Mouse (Mus musculus) c-Kit-negative CD71-positive TER-119-positive erythroid progenitor cells, embryonic 14.5 days (primary cell): ENCODE measurements at regions not wholly inside any gene's neighbourhood (a gene's known extent, or its start where the extent isn't known, plus 50 kb on each side); places are given as distances from the start of the nearest gene placed in this dataset.

Experiments used
- DNase-seq: peaks from one replicate; pipeline ENCODE4 v3.0.0-alpha.2; 2013; ENCODE audit warnings: low read depth, low spot score

DNA sequence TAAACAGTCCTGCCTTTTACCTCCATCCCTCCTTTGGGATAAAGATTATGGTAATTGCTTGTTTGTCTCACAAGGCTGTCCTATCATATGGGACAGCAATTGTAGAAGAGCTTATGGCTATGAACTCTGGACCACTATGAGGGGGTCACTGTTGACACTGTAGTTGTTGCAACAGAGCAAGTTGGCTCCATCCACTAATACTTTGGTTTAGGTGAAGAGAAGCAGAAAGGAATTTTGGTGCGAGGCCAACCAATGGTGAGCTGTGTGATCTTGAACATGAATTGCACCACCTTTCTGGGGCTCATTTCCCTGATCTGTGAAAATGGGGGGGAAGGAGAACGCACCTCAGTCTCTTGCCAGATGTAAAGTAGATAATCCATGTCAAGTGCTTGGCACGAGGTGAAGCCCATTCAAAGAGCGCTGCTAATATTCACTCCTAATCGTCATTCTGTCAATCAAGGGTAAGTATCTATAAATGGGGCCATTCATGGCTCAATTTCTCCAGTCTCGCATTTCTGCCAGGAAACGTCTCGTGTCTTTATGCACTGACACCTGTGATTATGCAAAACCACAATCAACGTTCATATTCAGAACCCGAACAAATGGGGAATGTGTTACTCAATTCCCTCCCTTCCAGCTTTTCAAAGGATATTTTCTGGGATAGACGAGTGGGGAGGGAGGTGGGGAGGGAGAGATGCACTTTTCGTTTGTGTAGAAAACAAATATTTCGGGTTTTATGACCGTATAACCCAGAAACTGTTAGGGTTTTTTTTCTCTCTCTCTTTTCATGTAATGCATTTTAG is 133.3 kb upstream of the Jun start:
- no peak for DNase-seq

GRCm38 (mm10) chr4:95185916-95186200 is 133.8 kb upstream of the Jun start:
- no peak for DNase-seq

GRCm38 (mm10) chr4:95188107-95188506 is 136.1 kb upstream of the Jun start:
- DNase-seq: no peak

- DNase-seq: no peak
Observed at GRCm38 (mm10) chr4:95191654-95192406, 139.8 kb upstream of the Jun start.

GRCm38 (mm10) chr4:95192562-95192961 is 140.5 kb upstream of the Jun start:
- no peak for DNase-seq

GRCm38 (mm10) chr4:95193028-95193427 is 141.0 kb upstream of the Jun start:
- no peak for DNase-seq

DNA sequence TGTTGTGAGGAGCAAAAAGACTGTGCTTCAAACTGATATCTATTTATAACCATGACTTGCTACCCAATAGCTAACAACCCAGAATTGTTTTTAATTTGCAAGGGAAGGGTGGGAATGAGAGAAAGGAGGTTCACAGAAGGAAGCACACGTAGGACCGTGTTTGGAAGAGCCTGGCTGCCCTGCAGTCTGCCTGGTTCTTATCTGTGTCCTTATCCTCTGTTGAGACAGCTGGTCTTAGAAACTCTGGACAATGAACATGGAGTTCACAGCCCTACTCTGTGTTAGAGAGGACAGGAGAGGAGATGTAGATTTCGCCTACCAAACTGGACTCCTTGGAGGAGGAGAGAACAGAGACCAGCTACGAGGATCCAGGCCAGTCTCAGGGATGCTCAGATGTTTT is 141.5 kb upstream of the Jun start:
- no peak for DNase-seq

DNA sequence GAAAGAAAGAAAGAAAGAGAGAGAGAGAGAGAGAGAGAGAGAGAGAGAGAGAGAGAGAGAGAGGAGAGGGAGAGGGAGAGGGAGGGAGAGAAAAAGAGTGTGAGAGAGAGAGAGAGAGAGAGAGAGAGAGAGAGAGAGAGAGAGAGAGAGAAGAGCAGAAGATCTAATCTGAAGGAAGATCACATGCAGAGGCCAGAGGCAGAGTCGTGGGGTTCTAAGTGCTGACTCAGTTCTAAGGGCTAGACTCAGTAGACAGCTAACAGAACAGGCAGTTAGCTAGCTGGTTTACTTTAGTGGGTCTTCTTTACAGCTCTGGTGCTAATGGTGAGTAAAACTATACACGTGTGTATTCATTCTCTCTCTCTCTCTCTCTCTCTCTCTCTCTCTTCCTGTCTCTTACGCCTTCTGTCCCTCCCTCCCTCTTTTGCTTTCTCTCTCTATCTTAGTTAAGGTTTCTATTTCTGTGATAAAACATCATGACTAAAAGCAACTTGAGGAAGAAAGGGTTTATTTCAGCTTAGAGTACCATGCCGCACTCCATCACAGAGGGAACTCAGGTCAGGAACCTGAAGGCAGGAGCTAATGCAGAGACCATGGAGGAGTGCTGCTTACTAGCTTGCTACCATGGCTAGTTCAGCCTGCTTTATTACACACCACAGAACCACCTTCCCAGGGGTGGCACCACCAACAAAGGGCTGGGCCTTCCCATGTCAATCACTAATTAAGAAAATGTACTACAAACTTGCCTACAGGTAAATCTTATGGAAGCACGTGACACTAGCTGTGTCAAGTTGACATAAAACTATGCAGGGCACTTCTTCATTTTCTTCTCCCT is 142.8 kb upstream of the Jun start:
- DNase-seq: no peak

DNA sequence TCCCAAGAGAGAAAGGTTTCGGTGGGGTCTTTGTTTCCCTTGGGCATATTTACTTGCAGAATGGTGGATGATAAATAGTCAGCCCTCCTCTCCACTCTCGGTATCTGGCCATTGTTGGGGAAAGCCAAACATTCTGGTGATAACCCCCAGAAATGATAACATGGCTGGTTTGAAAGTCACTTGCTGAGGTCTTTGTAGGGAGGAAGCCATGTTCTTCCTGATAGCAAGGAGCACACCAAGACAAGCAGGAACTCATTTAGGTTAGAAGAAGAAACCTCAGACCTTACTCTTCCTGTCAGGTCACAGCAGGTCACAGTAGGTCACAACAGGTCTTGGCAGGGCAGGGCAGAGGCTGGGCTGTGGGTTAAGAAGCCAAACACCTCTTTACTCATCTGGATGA is 144.1 kb upstream of the Jun start:
- no peak for DNase-seq

GRCm38 (mm10) chr4:95197077-95197711 is 145.2 kb upstream of the Jun start:
- no peak for DNase-seq

DNA sequence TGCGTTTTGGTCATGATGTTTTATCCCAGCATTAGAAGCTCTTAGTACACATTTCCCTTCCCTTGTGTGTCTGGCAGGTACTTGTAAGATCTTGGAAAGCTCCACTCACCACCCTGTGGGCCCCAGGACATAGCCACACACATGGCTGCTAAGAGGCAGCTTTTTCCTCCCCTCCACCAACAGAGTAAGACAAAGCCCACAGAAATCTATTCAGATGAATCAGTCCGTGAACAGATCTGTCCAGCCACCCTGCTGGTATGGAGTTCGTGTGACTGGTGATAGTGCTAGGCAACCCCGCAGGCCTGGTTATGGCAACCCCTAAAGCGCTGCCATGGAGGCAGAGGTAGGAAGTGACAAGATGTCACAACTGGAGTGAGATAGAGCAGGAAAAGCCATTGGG is 147.4 kb upstream of the Jun start:
- no peak for DNase-seq

GRCm38 (mm10) chr4:95200130-95200529 is 148.1 kb upstream of the Jun start:
- DNase-seq: no peak

DNA sequence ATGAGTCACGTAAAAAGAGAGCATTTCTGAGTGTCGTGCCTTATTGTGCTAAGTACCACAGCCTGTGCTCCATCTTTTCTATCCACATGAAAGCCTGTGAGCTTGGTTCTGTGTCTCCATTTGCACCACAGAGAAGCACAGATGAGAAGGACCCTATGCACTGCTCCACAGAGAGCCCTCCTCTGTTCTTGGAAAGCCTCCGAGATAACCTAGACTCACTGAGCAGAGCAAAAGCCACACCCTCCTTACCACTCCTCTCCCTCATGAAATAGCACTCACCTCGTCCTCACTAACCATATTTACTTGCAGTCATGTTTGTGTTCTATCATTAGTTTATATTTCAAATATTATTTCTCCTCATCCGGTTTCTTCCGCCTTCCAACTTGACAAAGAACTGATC is 150.5 kb upstream of the Jun start:
- DNase-seq: no peak

DNA sequence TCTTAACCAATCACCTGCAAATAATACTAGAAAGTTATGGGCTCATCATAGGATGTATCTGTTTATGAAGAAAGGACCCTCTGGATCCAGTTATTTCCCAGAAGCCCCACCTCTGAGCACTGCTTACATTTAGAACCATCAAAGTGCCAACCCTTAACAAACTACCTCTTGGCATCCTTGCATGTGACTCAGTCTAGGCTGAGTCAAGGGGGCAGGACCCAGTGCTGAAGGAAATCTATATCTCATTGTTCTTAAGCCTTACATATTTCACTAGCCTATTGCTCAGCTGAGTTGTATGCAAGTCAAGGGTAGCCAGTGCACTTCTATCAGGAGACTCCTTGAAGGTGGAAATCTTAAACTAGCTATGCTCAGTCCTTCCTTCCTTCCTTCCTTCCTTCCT is 151.6 kb upstream of the Jun start:
- DNase-seq: no peak

GRCm38 (mm10) chr4:95205372-95205771 is 153.3 kb upstream of the Jun start:
- no peak for DNase-seq

DNA sequence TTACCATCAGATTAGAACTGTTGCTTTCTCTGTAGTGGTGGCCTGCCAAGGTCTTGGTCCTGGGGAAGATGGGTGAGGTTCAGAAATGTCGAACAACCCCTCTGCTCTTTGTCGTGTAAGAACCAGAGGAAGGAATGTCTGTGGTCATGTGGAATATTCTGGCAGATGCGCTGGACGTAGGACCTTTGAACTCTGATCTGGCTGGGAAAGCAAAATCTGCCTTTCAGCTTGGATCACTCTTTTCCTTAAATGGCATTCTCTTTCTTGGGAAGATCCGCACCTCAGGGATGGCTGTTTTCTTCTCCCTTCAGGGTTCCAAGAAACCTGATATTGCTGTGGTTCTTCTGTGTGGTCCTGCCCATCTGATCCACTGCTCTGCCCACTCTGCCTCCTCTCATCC is 155.8 kb upstream of the Jun start:
- DNase-seq: no peak

GRCm38 (mm10) chr4:95208827-95209226 is 156.8 kb upstream of the Jun start:
- DNase-seq: no peak

GRCm38 (mm10) chr4:95209322-95210119 is 157.5 kb upstream of the Jun start:
- DNase-seq: no peak

GRCm38 (mm10) chr4:95212561-95212960 is 160.5 kb upstream of the Jun start:
- no peak for DNase-seq

- DNase-seq: no peak
Observed at GRCm38 (mm10) chr4:95213026-95213425, 161.0 kb upstream of the Jun start.

GRCm38 (mm10) chr4:95214026-95214425 is 162.0 kb upstream of the Jun start:
- no peak for DNase-seq
